Mouse (Mus musculus) cerebellum, adult 2 months (tissue): ENCODE measurements at regions not wholly inside any gene's neighbourhood (a gene's known extent, or its start where the extent isn't known, plus 50 kb on each side); places are given as distances from the start of the nearest gene placed in this dataset.

Experiments used
- CTCF ChIP-seq: fragments of 200-500 bp; IDR thresholded peaks from 2 replicates; pipeline ENCODE4 v1.5.1; 2011; ENCODE audit warnings: low read depth, mild to moderate bottlenecking, control low read depth, low read length, moderate library complexity, borderline replicate concordance; ENCODE audit not compliant: insufficient read depth
- POLR2A ChIP-seq: fragments of 200-500 bp; IDR thresholded peaks from 2 replicates; pipeline ENCODE4 v1.6.1; 2011; ENCODE audit warnings: low read length, control low read depth, borderline replicate concordance; ENCODE audit not compliant: insufficient read depth

DNA sequence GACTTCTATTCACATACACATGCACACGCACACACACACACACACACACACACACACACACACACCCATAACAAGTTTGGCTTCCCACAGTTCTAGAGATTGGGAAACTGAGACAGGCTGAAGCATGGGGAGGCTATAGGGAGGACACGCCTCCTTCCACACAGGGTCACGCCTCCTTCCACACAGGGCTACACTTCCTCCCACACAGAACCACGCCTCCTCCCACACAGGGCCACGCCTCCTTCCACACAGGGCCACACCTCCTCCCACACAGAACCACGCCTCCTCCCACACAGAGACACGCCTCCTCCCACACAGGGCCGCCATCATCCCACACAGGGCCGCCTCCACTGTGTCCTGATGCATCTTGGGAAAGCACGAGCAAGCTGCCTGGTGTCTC lies 401.9 kb upstream of the Kazn start:
- no peak for TF ChIP-seq CTCF
- no peak for TF ChIP-seq POLR2A
